Mouse (Mus musculus) urinary bladder, adult 2 months (tissue): ENCODE measurements around the gene Nfia. TPM values are rescaled to one million over a fixed set of nuclear protein-coding genes. Genes with fewer than 3 reads are reported as not detected.

ENCODE experiments used
- DNase-seq: peaks from one replicate; pipeline ENCODE4 v3.0.0; 2022; ENCODE audit warnings: low spot score
- polyA plus RNA-seq: library from polyadenylated mRNA; depleted of rRNA; stranded (reverse); fragments of >200 nt; gene quantifications from 2 replicates; pipeline ENCODE4 v1.2.3, GENCODE M21; 2012

The Nfia gene
- polyA plus RNA-seq, 1 experiment: 19.6 TPM

GRCm38 (mm10) chr4:97782497-97782896 lies 10.0 kb downstream of the Nfia start:
- no peak for DNase-seq

- DNase-seq: no peak
Observed at GRCm38 (mm10) chr4:97783073-97783879, 10.7 kb downstream of the Nfia start.

GRCm38 (mm10) chr4:97784236-97784635 lies 11.7 kb downstream of the Nfia start:
- no peak for DNase-seq

GRCm38 (mm10) chr4:97785547-97786271 lies 13.2 kb downstream of the Nfia start:
- DNase-seq: no peak

DNA sequence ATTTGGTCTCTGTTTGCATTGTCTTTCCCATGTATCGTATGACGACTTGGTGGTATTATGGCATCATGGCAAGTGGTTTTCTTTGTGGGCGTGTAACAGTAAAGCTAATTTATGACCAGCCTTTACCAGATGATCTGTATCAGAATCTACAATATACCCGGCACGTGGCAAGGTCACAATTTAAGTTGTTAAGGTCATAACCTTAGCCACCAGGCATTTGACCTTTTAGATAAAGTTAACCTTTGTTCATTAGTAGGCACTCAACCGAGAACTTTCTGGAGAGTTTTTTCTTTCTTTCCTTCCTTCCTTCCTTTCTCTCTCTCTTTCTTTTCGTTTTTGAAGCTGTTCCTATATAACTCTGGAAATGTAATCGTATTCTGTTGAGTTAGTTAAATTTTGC lies 14.0 kb downstream of the Nfia start:
- DNase-seq: no peak

DNA sequence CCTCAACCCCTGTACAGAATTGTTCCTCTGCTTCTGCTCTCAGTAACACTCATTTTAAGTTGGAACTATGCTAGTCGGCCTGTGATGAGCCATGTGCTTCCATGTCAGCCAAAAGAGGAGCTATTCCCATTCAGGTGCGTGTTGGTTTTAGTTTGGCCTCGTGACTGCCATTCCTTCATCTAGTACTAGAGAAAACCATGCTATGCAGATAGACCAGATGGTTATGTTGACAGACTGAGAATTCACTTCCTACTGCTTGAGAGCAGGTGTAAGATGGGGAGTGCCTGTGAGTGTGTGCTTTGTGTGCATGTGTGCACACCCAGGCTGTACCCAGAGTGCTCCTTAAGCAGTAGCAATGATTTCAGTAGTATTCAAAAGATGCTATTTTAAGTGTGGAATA lies 15.0 kb downstream of the Nfia start:
- no peak for DNase-seq

GRCm38 (mm10) chr4:97788537-97788936 lies 16.0 kb downstream of the Nfia start:
- no peak for DNase-seq

GRCm38 (mm10) chr4:97793931-97794330 lies 21.4 kb downstream of the Nfia start:
- DNase-seq: no peak

DNA sequence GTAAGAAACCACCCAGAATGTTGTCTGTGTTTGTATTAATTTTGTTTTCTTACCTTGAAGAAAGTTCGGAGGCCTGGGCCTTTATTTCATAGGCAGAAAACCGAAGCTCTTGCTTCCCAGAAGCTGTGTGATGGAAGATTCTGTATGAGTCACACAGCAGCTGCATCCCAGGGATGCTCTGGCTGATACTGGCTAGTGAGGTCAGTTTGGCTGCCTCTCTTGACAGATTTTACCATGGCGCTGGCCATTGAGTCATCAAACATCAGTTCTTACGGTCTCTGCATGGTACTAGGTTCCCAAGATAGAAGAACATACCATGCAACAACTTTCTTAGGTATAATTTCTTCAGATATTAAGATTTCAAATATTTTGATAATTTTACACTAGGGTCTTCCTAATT lies 22.3 kb downstream of the Nfia start:
- no peak for DNase-seq

- no peak for DNase-seq
Observed at GRCm38 (mm10) chr4:97795957-97796356, 23.4 kb downstream of the Nfia start.

DNA sequence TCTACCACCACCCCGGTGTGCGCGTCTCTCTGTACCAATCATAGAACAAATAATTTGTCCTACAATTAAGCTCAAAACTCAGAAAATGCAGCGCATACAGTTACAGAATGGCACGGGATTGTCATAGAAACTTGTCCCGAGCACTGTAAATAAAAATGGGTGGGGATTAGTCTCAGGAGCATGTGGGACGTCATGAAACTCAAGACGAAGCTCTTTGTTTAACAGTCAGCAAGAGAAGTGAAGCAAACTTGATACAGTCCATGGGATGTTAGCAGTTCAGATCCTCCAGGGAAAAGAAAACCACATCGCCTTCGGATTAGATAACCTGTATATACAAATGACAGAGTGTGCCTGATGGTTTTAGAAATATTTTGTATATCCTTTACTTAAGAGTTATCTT lies 24.0 kb downstream of the Nfia start:
- DNase-seq: no peak

DNA sequence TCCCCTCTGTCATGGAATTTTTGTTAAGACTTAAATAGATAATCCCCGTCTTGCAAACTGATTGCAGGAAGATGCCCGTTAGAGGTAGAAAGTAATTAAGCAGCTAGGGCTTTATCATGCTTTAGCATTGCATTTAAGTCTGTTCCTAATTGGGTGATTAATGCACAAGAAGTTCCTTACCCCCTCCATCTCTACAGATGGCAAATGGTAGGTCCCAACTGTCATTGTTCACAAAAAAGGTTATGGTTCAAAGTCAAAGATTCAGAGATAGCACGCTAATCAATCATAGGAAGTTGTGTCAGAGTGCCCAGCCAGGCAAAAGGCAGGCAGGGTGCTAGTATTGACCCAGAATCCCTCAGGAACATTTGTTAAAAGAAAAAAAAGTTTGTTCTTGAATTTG lies 31.3 kb downstream of the Nfia start:
- DNase-seq: no peak

DNA sequence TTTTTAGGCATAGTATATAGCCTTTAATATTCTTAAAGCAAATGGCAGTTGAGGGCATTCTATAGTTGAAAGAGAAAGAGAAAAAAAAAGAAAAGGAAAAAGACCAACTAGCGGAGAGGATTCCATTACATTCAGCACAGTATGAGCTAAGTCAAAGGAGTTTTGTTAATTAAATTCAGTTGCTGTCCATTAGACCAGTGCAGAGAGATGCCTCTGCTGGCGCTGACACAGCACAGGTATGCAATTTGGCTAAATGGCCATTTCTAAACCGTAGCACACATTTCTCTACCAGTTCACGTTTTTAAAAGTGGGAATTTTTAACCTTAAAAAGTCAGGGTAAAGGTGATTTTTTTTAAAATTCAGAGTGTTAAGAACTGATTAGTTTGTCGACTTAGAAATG lies 32.1 kb downstream of the Nfia start:
- no peak for DNase-seq

DNA sequence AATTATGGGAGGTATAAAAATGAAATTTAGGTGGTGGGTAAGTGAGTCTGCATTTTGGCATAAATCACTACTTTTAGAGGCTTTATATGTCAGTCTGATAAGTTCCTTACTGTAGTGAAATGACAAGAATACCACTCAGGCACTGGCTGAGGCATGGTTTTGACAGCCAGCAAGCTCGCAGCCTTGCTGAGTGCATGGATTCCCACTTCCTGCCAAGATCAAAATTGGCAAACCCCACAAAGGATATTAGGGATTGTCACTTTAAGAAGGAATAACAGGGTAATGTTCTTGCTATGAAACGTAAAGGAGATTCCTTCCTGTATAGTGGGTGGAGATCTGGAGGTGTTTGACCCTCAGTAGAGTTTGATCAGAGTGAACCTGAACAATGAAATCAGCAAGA lies 32.7 kb downstream of the Nfia start:
- DNase-seq: no peak

DNA sequence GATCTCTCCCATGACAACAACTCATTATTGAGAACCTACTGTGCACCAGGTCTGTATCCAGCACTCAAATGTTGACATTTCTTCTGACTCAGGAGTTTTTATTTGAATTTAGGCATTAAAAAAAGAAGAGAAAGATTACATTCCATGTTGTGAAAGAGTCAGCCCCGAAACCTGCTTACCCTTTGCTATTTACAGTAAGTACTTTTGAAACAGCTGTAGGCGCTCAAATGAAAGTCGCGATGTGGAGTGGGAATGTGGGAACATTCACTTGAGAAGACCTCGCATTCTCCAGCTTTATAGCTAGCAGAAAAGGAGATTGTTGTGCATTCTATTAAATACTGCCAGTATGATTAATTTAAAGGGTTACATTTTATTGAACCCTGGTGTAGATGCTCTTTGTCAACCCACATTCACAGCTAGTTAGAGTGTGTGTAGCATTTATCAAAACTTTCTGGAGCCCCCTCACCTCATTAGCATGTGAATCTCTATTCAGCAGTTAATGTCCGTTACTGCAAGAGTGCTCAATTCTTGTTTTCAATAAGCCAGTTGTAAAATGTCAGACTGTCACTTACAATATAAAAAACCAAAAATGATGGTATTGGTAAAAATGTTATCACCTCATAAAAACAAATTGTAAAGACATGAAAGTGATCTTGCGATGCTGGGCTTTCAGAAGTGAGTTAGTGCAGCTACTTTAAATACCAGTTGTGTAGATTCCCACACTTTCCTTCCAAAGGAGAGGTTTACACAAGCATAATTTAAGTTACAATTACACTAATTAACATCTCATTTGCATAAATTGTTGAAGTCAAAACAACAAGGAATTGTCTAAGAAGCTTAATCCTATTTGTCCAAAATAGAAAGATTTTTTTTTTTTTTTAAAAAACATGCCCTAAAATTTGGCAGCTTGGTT lies 33.6 kb downstream of the Nfia start:
- DNase-seq: no peak

DNA sequence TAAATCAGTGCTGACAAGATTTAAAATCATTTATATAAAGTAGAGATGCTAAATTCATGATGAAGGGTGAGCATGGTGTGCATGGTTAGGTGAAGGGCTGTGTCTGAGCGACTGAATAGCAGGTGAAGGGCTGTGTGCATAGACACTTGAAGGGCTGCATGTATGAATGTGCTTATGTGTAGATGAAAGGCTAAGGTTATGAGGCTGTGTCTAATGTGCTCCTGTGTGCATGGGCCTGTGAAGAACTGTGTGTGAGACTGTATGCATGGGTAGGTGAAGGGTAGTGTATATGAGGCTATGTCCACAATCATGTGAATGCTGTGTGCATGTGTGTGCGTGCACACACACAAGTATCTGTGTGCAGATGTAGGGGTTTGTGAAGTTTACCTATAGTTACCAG lies 34.4 kb downstream of the Nfia start:
- DNase-seq: no peak

DNA sequence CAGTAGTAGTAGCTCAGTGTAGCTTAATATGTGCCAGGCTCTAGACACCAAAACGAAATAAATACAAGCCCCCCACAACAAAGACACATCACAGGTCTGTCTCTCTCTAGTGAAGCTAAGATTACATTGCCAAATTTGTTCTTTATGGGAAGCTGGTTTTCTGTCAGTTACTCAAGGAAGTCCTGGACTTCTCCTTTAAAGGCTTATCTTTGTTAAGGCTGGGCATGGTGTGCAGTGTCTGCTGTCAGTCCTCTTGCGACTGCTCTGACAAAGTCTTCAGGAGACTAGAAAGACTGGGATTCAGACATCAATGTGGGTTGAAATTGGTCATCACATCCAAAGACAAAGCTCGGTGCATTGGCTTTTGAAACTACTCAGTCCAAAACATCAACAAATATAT lies 36.4 kb downstream of the Nfia start:
- no peak for DNase-seq

DNA sequence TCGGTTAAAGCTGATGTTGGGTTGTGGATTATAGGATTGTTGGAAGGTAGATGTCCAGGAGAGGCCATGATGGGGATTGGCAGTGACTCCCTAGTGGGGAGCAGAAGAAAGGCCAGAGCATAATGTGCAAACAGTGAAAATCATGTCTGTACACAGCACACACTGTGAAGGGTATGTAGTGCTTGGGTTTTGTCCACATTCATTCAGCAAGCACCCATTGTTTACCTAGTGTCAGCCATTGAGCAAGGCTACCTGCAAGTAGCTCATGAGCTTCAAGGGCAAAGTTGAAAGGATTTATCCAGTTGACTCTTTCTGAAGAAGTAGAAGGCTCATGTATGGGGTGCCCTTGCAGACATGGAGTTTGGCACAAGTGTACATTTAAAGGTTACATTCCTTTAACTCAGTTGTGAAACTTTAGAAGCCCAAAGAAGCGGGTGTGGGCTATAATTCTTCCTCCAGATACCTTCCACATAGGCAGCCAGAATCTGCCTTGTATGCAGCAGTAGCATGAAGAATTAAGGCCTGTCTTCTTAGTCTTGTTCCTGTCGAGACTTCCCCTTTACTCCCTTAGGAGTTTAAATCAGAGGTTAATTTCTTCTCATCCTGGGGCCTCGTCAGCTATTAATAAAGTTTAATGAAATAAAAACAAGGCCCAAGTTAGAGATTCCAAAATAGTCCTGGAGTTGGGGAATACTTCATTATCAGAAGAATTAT lies 37.2 kb downstream of the Nfia start:
- no peak for DNase-seq

DNA sequence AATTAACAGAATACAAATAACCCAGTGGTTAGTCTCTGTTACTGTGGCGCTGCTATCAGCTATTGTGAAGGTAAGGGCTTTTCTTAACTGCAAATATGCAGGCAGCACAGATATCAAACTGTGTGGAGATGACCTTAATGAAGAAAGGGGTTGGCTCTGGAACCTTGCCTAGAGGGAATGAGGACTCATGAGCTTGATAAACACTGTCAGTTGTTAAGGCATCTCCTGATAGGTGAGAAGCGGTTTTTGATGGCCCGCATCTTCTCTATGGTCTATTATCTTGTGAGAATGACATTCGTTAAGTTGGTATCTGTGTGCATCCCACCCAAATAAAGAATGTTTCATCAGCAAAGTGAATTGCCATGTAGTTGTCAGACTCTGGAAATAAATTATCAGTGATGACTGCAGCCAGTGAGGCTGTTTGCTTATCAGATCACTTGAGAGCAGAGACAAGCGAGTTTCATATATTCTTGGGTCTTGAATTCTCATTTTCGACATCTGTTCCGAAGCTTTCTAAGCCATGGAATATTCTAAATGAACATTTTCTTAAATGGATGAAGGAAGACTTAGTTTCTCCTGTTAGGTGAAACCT lies 37.9 kb downstream of the Nfia start:
- DNase-seq: no peak

DNA sequence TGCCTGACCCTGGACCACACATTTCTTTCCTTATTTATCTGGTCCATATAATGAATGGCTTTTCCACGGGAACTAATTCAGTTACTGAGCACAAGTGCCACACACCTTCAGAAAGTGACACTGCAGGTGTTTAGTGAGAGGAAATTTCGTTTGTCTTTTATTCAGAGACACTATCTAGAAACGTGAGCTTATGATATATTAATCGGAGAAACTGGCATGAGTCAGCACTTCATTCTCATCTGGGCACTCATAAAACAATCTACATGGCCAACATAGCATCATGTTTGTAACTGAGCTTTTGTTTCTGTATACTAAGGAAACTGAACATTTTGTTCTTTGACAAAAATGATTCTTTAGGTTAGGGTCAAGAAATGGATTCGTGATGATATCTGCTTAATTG lies 40.5 kb downstream of the Nfia start:
- no peak for DNase-seq

DNA sequence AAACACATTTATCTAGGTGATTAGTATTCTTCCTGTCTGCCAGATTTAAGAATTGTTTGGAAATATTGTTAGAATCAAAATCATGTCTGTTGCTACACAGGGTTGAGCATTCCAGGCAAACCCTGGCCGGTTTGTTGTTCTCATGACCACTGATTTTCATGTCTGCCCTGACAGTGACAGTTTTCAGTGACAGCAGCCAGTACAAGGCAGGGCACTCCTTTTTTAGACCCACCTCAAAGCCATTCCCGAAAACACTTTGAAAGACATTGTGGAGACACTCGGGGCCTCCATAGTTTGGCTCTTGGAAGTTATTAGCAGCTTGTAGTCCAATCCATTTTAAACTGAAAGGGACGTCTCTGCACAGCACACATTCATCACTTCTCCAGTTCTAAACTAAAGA lies 41.5 kb downstream of the Nfia start:
- DNase-seq: no peak
